Mouse (Mus musculus) neural tube, embryonic 12.5 days (tissue): ENCODE results near the gene Gm19402. TPM values are rescaled to one million over a fixed set of nuclear protein-coding genes. Genes with fewer than 3 reads are reported as not detected.
A peak's percentile ranks its signal among the peaks of the same experiment; 100 is the strongest.

Source experiments
- ATAC-seq: fragments of 200-750 bp; cut with Nextera tagmentation; 2 replicates; pipeline ENCODE4 v1.8.0; 2017; ENCODE audit warnings: low read depth, mild to moderate bottlenecking, moderate TSS enrichment, moderate library complexity; ENCODE audit not compliant: low FRiP score
- H3K27ac ChIP-seq: fragments of 300-500 bp; sonication (generic); 2 replicates; pipeline ENCODE4 v1.5.1; 2016
- H3K27me3 ChIP-seq: fragments of 300-500 bp; sonication (generic); replicated peaks from 2 replicates; pipeline ENCODE4 v1.6.1; 2016; ENCODE audit warnings: mild to moderate bottlenecking
- H3K36me3 ChIP-seq: fragments of 300-500 bp; sonication (generic); 2 replicates; pipeline ENCODE4 v1.6.1; 2016; ENCODE audit warnings: mild to moderate bottlenecking
- H3K4me1 ChIP-seq: fragments of 300-500 bp; sonication (generic); 2 replicates; pipeline ENCODE4 v1.6.1; 2016
- H3K4me2 ChIP-seq: fragments of 300-500 bp; sonication (generic); replicated peaks from 2 replicates; pipeline ENCODE4 v1.6.1; 2016; ENCODE audit warnings: mild to moderate bottlenecking
- H3K4me3 ChIP-seq: fragments of 300-500 bp; sonication (generic); 2 replicates; pipeline ENCODE4 v1.5.1; 2016
- H3K9ac ChIP-seq: fragments of 300-500 bp; sonication (generic); 2 replicates; pipeline ENCODE4 v1.6.1; 2016; ENCODE audit warnings: mild to moderate bottlenecking
- H3K9me3 ChIP-seq: fragments of 300-500 bp; sonication (generic); 2 replicates; pipeline ENCODE4 v1.6.1; 2016; ENCODE audit warnings: mild to moderate bottlenecking
- WGBS: fragments of 180-500 bp; shearing (Covaris S2); methylation state at CpG from one replicate; pipeline ENCODE4 v1.1.7; 2016; 5-methylcytosine and 5-hydroxymethylcytosine counted together
- microRNA counts: library from miRNA; unstranded; fragments of <30 nt; microRNA quantifications from one replicate; lab custom pipeline; 2017
- microRNA-seq: library from miRNA; unstranded; fragments of <30 nt; microRNA quantifications from one replicate; pipeline ENCODE4, GENCODE M21; 2017
- polyA plus RNA-seq: library from polyadenylated mRNA; unstranded; fragments of >200 nt; fragmentation: Nextera tagmentation; extraction: Ambion mirVana; gene quantifications from 2 replicates; pipeline ENCODE4 v1.2.1, GENCODE M21; 2016

The Gm19402 gene
- polyA plus RNA-seq, 1 experiment from 2014 or later = not detected

- whole genome bisulfite sequencing = 71% methylated on average over 15 of the region's 15 CpGs
- Histone ChIP-seq H3K27me3 (no peaks in the 10 kb centered on the region), H3K4me1 (no peaks in the 10 kb centered on the region), H3K9ac (no peak overlapping the region), H3K9me3 (no peaks in the 10 kb centered on the region), H3K27ac (no peak overlapping the region), H3K4me3 (no peak overlapping the region), H3K36me3 (no peaks in the 10 kb centered on the region), H3K4me2 (no peak overlapping the region)
- ATAC-seq = no peak
Observed at GRCm38 (mm10) chr10:77658286-77658994, 32.1 kb downstream of the Gm19402 start.

GRCm38 (mm10) chr10:77652046-77652445 is 38.5 kb downstream of the Gm19402 start:
- no peaks in the 10 kb centered on the region for H3K27me3 ChIP-seq
- no peak for ATAC-seq

GRCm38 (mm10) chr10:77647901-77648300 is 42.7 kb downstream of the Gm19402 start:
- Histone ChIP-seq H3K9ac (no peak overlapping the region), H3K27ac (no peak overlapping the region), H3K9me3 (no peaks in the 10 kb centered on the region), H3K27me3 (no peaks in the 10 kb centered on the region), H3K4me2 (no peak overlapping the region), H3K4me3 (no peak overlapping the region), H3K4me1 (no peaks in the 10 kb centered on the region), H3K36me3 (peaks cover 46% of the 10 kb centered on the region)
- WGBS = 85% methylated on average over 8 of the region's 8 CpGs
- no peak for ATAC-seq

More at GRCm38 (mm10) chr10:77652046-77652445, 38.5 kb downstream of the Gm19402 start:
- Histone ChIP-seq H3K9ac (no peak overlapping the region), H3K36me3 (peaks cover 5% of the 10 kb centered on the region; the same call in 1 of the 2 replicates), H3K4me2 (no peak overlapping the region), H3K27ac (no peak overlapping the region), H3K9me3 (no peaks in the 10 kb centered on the region), H3K4me3 (no peak overlapping the region), H3K4me1 (no peaks in the 10 kb centered on the region)
- 90% methylated on average over 9 of the region's 9 CpGs for WGBS

GRCm38 (mm10) chr10:77647461-77647860 is 43.1 kb downstream of the Gm19402 start:
- no peak for ATAC-seq
- 87% methylated on average over 1 of the region's 1 CpGs for WGBS

GRCm38 (mm10) chr10:77645571-77645970 is 45.0 kb downstream of the Gm19402 start:
- no peak for ATAC-seq
- Histone ChIP-seq H3K4me1 (no peaks in the 10 kb centered on the region), H3K36me3 (peaks cover 64% of the 10 kb centered on the region), H3K4me2 (no peak overlapping the region), H3K27me3 (no peaks in the 10 kb centered on the region), H3K9ac (no peak overlapping the region), H3K27ac (no peak overlapping the region), H3K4me3 (no peak overlapping the region), H3K9me3 (no peaks in the 10 kb centered on the region)
- WGBS = 93% methylated on average over 5 of the region's 5 CpGs

More at GRCm38 (mm10) chr10:77647461-77647860, 43.1 kb downstream of the Gm19402 start:
- H3K27me3 ChIP-seq = no peaks in the 10 kb centered on the region
- no peak overlapping the region for H3K27ac ChIP-seq
- no peak overlapping the region for H3K4me3 ChIP-seq
- H3K9ac ChIP-seq = no peak overlapping the region
- no peaks in the 10 kb centered on the region for H3K4me1 ChIP-seq
- no peak overlapping the region for H3K4me2 ChIP-seq
- H3K9me3 ChIP-seq = no peaks in the 10 kb centered on the region
- H3K36me3 ChIP-seq = peaks cover 49% of the 10 kb centered on the region

GRCm38 (mm10) chr10:77643160-77643559 is 47.4 kb downstream of the Gm19402 start:
- H3K4me2 ChIP-seq = no peak overlapping the region
- peaks cover 74% of the 10 kb centered on the region for H3K36me3 ChIP-seq
- 94% methylated on average over 7 of the region's 7 CpGs for WGBS
- no peaks in the 10 kb centered on the region for H3K27me3 ChIP-seq
- no peak overlapping the region for H3K4me3 ChIP-seq
- ATAC-seq = no peak
- H3K9ac ChIP-seq = no peak overlapping the region
- no peaks in the 10 kb centered on the region for H3K9me3 ChIP-seq
- H3K4me1 ChIP-seq = peaks cover 4% of the 10 kb centered on the region; the same call in 1 of the 2 replicates
- H3K27ac ChIP-seq = no peak overlapping the region

MicroRNA genes within 50 kb of the gene (microRNA counts, 519-probe panel; counts per million panel counts)
- microRNA mmu-miR-1930 (lab: Ali Mortazavi, UCI) = 342 counts per million, percentile 67 among the panel's probes with 10 or more counts

Small RNAs within 50 kb of the gene (microRNA-seq; reads per million reads assigned to microRNA genes)
- 22.1 reads per million, percentile 32 among the genes with 10 or more reads in this experiment for gene Mir1930

Other genes starting within 250 kb of the Gm19402 start
- gene Fam207a, start 175.0 kb downstream of the Gm19402 start, polyA plus RNA-seq = 46.4 and 47.4 TPM in 2 replicates
- 1.3 and 1.4 TPM in 2 replicates for gene Itgb2, start 160.5 kb downstream of the Gm19402 start, polyA plus RNA-seq
- gene Pttg1ip, start 109.0 kb downstream of the Gm19402 start, polyA plus RNA-seq = 67.8 and 71.1 TPM in 2 replicates
- 288 and 299 TPM in 2 replicates for gene Sumo3, start 84.7 kb downstream of the Gm19402 start, polyA plus RNA-seq
- gene Gm49325, start 84.6 kb downstream of the Gm19402 start, polyA plus RNA-seq = 7.6 and 11.0 TPM in 2 replicates
- gene Ube2g2, start 68.5 kb downstream of the Gm19402 start, polyA plus RNA-seq = 90.9 and 93.7 TPM in 2 replicates
- 0.98 and 1.2 TPM in 2 replicates for gene Tspear, start 4.2 kb downstream of the Gm19402 start, polyA plus RNA-seq
- gene Gm9508, start 6.5 kb upstream of the Gm19402 start, polyA plus RNA-seq = not detected in 2 replicates
- gene Gm10272, start 15.9 kb upstream of the Gm19402 start, polyA plus RNA-seq = not detected in 2 replicates
- gene Gm10024, start 20.7 kb upstream of the Gm19402 start, polyA plus RNA-seq = not detected in 2 replicates
- gene Gm10142, start 25.1 kb upstream of the Gm19402 start, polyA plus RNA-seq = not detected in 2 replicates
- not detected in 2 replicates for gene Krtap12-1, start 29.8 kb upstream of the Gm19402 start, polyA plus RNA-seq
- gene Gm10100, start 35.7 kb upstream of the Gm19402 start, polyA plus RNA-seq = not detected in 2 replicates
- gene Gm18596, start 51.9 kb upstream of the Gm19402 start, polyA plus RNA-seq = not detected in 2 replicates
- not detected in 2 replicates for gene Gm9736, start 60.6 kb upstream of the Gm19402 start, polyA plus RNA-seq
- gene Gm3233, start 68.9 kb upstream of the Gm19402 start, polyA plus RNA-seq = not detected in 2 replicates
- not detected in 2 replicates for gene Gm3238, start 80.6 kb upstream of the Gm19402 start, polyA plus RNA-seq
- gene Gm7138, start 86.2 kb upstream of the Gm19402 start, polyA plus RNA-seq = not detected in 2 replicates
- gene Gm3250, start 91.8 kb upstream of the Gm19402 start, polyA plus RNA-seq = not detected in 2 replicates
- gene Gm7137, start 97.4 kb upstream of the Gm19402 start, polyA plus RNA-seq = not detected in 2 replicates
- gene Gm9639, start 104.3 kb upstream of the Gm19402 start, polyA plus RNA-seq = not detected in 2 replicates
- gene Gm19668, start 108.4 kb upstream of the Gm19402 start, polyA plus RNA-seq = not detected in 2 replicates
- not detected in 2 replicates for gene Gm9507, start 121.1 kb upstream of the Gm19402 start, polyA plus RNA-seq
- not detected in 2 replicates for gene Gm2696, start 123.9 kb upstream of the Gm19402 start, polyA plus RNA-seq
- not detected in 2 replicates for gene Krtap10-4, start 136.3 kb upstream of the Gm19402 start, polyA plus RNA-seq
- not detected in 2 replicates for gene Krtap10-10, start 145.2 kb upstream of the Gm19402 start, polyA plus RNA-seq
- gene Gm36176, start 156.0 kb upstream of the Gm19402 start, polyA plus RNA-seq = not detected in 2 replicates
- not detected in 2 replicates for gene Gm10318, start 162.1 kb upstream of the Gm19402 start, polyA plus RNA-seq
- gene Gm3285, start 171.2 kb upstream of the Gm19402 start, polyA plus RNA-seq = not detected in 2 replicates
- gene Lrrc3, start 211.8 kb upstream of the Gm19402 start, polyA plus RNA-seq = 8.0 and 8.4 TPM in 2 replicates